Mouse (Mus musculus) limb, embryonic 12.5 days (tissue): ENCODE measurements at regions not wholly inside any gene's neighbourhood (a gene's known extent, or its start where the extent isn't known, plus 50 kb on each side); places are given as distances from the start of the nearest gene placed in this dataset.

Experiments
- ATAC-seq: fragments of 200-750 bp; cut with Nextera tagmentation; 2 replicates; pipeline ENCODE4 v1.8.0; 2017; ENCODE audit warnings: low read depth, moderate TSS enrichment; ENCODE audit not compliant: insufficient number of reproducible peaks, insufficient read depth, low FRiP score, low TSS enrichment
- H3K27ac ChIP-seq: fragments of 300-500 bp; sonication (generic); 2 replicates; pipeline ENCODE4 v1.5.1; 2016; ENCODE audit warnings: mild to moderate bottlenecking, moderate library complexity
- H3K27me3 ChIP-seq: fragments of 300-500 bp; sonication (generic); 2 replicates; pipeline ENCODE4 v1.6.1; 2016; ENCODE audit warnings: mild to moderate bottlenecking, moderate library complexity
- H3K36me3 ChIP-seq: fragments of 300-500 bp; sonication (generic); 2 replicates; pipeline ENCODE4 v1.6.1; 2016; ENCODE audit warnings: mild to moderate bottlenecking, moderate library complexity
- H3K4me1 ChIP-seq: fragments of 300-500 bp; sonication (generic); replicated peaks from 2 replicates; pipeline ENCODE4 v1.6.1; 2016
- H3K4me2 ChIP-seq: fragments of 300-500 bp; sonication (generic); 2 replicates; pipeline ENCODE4 v1.6.1; 2016; ENCODE audit warnings: mild to moderate bottlenecking, moderate library complexity
- H3K4me3 ChIP-seq: fragments of 300-500 bp; sonication (generic); replicated peaks from 2 replicates; pipeline ENCODE4 v1.5.1; 2016; ENCODE audit warnings: mild to moderate bottlenecking
- H3K9ac ChIP-seq: fragments of 300-500 bp; sonication (generic); replicated peaks from 2 replicates; pipeline ENCODE4 v1.6.1; 2016; ENCODE audit warnings: mild to moderate bottlenecking, moderate library complexity
- H3K9me3 ChIP-seq: fragments of 300-500 bp; sonication (generic); 2 replicates; pipeline ENCODE4 v1.6.1; 2016; ENCODE audit warnings: mild to moderate bottlenecking, moderate library complexity
- WGBS: fragments of 180-500 bp; shearing (Covaris S2); methylation state at CpG from one replicate; pipeline ENCODE4 v1.1.7; 2016; 5-methylcytosine and 5-hydroxymethylcytosine counted together

GRCm38 (mm10) chrX:12323812-12324211 is 163.7 kb upstream of the Bcor start:
- Histone ChIP-seq H3K36me3 (no peaks in the 10 kb centered on the region), H3K4me2 (no peak overlapping the region), H3K4me3 (no peak overlapping the region), H3K27me3 (peaks cover 21% of the 10 kb centered on the region), H3K27ac (no peak overlapping the region), H3K9me3 (no peaks in the 10 kb centered on the region), H3K4me1 (no peaks in the 10 kb centered on the region), H3K9ac (no peak overlapping the region)
- no peak for ATAC-seq
- WGBS = 79% methylated on average over 6 of the region's 6 CpGs

- Histone ChIP-seq H3K4me3 (no peak overlapping the region), H3K4me1 (no peaks in the 10 kb centered on the region), H3K4me2 (no peak overlapping the region), H3K9ac (no peak overlapping the region), H3K36me3 (no peaks in the 10 kb centered on the region), H3K9me3 (no peaks in the 10 kb centered on the region), H3K27me3 (peaks cover 21% of the 10 kb centered on the region), H3K27ac (no peak overlapping the region)
- no peak for ATAC-seq
- 62% methylated on average over 4 of the region's 4 CpGs for WGBS
These were observed 167.3 kb upstream of the Bcor start for GRCm38 (mm10) chrX:12327464-12327863.

- no peaks in the 10 kb centered on the region for H3K4me1 ChIP-seq
- WGBS = 75% methylated on average over 9 of the region's 9 CpGs
- H3K9me3 ChIP-seq = no peaks in the 10 kb centered on the region
- H3K36me3 ChIP-seq = no peaks in the 10 kb centered on the region
- H3K27me3 ChIP-seq = peaks cover 12% of the 10 kb centered on the region
- H3K4me2 ChIP-seq = no peak overlapping the region
- H3K4me3 ChIP-seq = no peak overlapping the region
- ATAC-seq = no peak
- no peak overlapping the region for H3K9ac ChIP-seq
- no peak overlapping the region for H3K27ac ChIP-seq
These were observed 180.4 kb upstream of the Bcor start for GRCm38 (mm10) chrX:12340561-12340960.

GRCm38 (mm10) chrX:12341356-12341965 is 181.3 kb upstream of the Bcor start:
- Histone ChIP-seq H3K27ac (no peak overlapping the region), H3K36me3 (no peaks in the 10 kb centered on the region), H3K9me3 (no peaks in the 10 kb centered on the region), H3K4me3 (no peak overlapping the region), H3K9ac (no peak overlapping the region), H3K27me3 (peaks cover 12% of the 10 kb centered on the region), H3K4me2 (no peak overlapping the region), H3K4me1 (no peaks in the 10 kb centered on the region)
- WGBS = 57% methylated on average over 5 of the region's 5 CpGs
- ATAC-seq = no peak

- Histone ChIP-seq H3K27ac (no peak overlapping the region), H3K4me2 (no peak overlapping the region), H3K27me3 (peaks cover 12% of the 10 kb centered on the region), H3K9ac (no peak overlapping the region), H3K4me1 (no peaks in the 10 kb centered on the region), H3K9me3 (no peaks in the 10 kb centered on the region), H3K36me3 (no peaks in the 10 kb centered on the region), H3K4me3 (no peak overlapping the region)
- ATAC-seq = no peak
- WGBS = 78% methylated on average over 12 of the region's 12 CpGs
These were observed 184.8 kb upstream of the Bcor start for GRCm38 (mm10) chrX:12344805-12345555.

GRCm38 (mm10) chrX:12346856-12347255 is 186.7 kb upstream of the Bcor start:
- no peak overlapping the region for H3K4me3 ChIP-seq
- H3K27me3 ChIP-seq = peaks cover 8% of the 10 kb centered on the region
- H3K9ac ChIP-seq = no peak overlapping the region
- no peaks in the 10 kb centered on the region for H3K36me3 ChIP-seq
- no peak overlapping the region for H3K27ac ChIP-seq
- ATAC-seq = no peak
- WGBS = 81% methylated on average over 3 of the region's 3 CpGs
- no peaks in the 10 kb centered on the region for H3K4me1 ChIP-seq
- H3K9me3 ChIP-seq = no peaks in the 10 kb centered on the region
- no peak overlapping the region for H3K4me2 ChIP-seq

GRCm38 (mm10) chrX:12348117-12348516 is 188.0 kb upstream of the Bcor start:
- no peak for ATAC-seq
- peaks cover 10% of the 10 kb centered on the region for H3K27me3 ChIP-seq
- H3K36me3 ChIP-seq = no peaks in the 10 kb centered on the region
- H3K9ac ChIP-seq = no peak overlapping the region
- no peak overlapping the region for H3K4me3 ChIP-seq
- no peak overlapping the region for H3K27ac ChIP-seq
- no peaks in the 10 kb centered on the region for H3K9me3 ChIP-seq
- H3K4me1 ChIP-seq = no peaks in the 10 kb centered on the region
- no peak overlapping the region for H3K4me2 ChIP-seq
- 56% methylated on average over 8 of the region's 8 CpGs for WGBS

GRCm38 (mm10) chrX:12354875-12355274 is 194.7 kb upstream of the Bcor start:
- peaks cover 25% of the 10 kb centered on the region for H3K27me3 ChIP-seq
- no peak overlapping the region for H3K9ac ChIP-seq
- 100% methylated on average over 2 of the region's 2 CpGs for WGBS
- H3K36me3 ChIP-seq = no peaks in the 10 kb centered on the region
- no peaks in the 10 kb centered on the region; the same call in 1 of the 2 replicates for H3K4me1 ChIP-seq
- no peak for ATAC-seq
- H3K4me3 ChIP-seq = no peak overlapping the region
- H3K4me2 ChIP-seq = no peak overlapping the region
- no peaks in the 10 kb centered on the region for H3K9me3 ChIP-seq
- no peak overlapping the region for H3K27ac ChIP-seq

GRCm38 (mm10) chrX:12358026-12358425 is 197.9 kb upstream of the Bcor start:
- no peak for ATAC-seq
- H3K9me3 ChIP-seq = no peaks in the 10 kb centered on the region

GRCm38 (mm10) chrX:12365582-12366323 is 205.6 kb upstream of the Bcor start:
- Histone ChIP-seq H3K9me3 (no peaks in the 10 kb centered on the region), H3K27ac (no peak overlapping the region), H3K4me1 (no peaks in the 10 kb centered on the region), H3K9ac (no peak overlapping the region), H3K4me2 (no peak overlapping the region), H3K4me3 (no peak overlapping the region), H3K36me3 (no peaks in the 10 kb centered on the region), H3K27me3 (peaks cover 18% of the 10 kb centered on the region)
- ATAC-seq = 0 out of 2 replicates have a peak, but pooled peaks have one; percentile 47
- WGBS = 74% methylated on average over 12 of the region's 12 CpGs

More at GRCm38 (mm10) chrX:12358026-12358425, 197.9 kb upstream of the Bcor start:
- H3K4me2 ChIP-seq = no peak overlapping the region
- WGBS = 78% methylated on average over 1 of the region's 1 CpGs
- H3K27ac ChIP-seq = no peak overlapping the region
- no peak overlapping the region for H3K9ac ChIP-seq
- no peaks in the 10 kb centered on the region for H3K36me3 ChIP-seq
- no peak overlapping the region for H3K4me3 ChIP-seq
- H3K27me3 ChIP-seq = peaks cover 25% of the 10 kb centered on the region
- H3K4me1 ChIP-seq = no peaks in the 10 kb centered on the region; the same call in 1 of the 2 replicates

- Histone ChIP-seq H3K27me3 (peaks cover 16% of the 10 kb centered on the region), H3K9me3 (no peaks in the 10 kb centered on the region), H3K36me3 (no peaks in the 10 kb centered on the region), H3K9ac (no peak overlapping the region), H3K4me1 (no peaks in the 10 kb centered on the region), H3K4me3 (no peak overlapping the region), H3K4me2 (no peak overlapping the region), H3K27ac (no peak overlapping the region)
- ATAC-seq = no peak
- 71% methylated on average over 6 of the region's 6 CpGs for WGBS
These were observed 206.6 kb upstream of the Bcor start for GRCm38 (mm10) chrX:12366801-12367200.
